Mouse (Mus musculus) heart, embryonic 11.5 days (tissue): ENCODE measurements at regions not wholly inside any gene's neighbourhood (a gene's known extent, or its start where the extent isn't known, plus 50 kb on each side); places are given as distances from the start of the nearest gene placed in this dataset.

ENCODE experiments used
- ATAC-seq: fragments of 200-750 bp; cut with Nextera tagmentation; replicated peaks from 2 replicates; pipeline ENCODE4 v1.8.0; 2017; ENCODE audit warnings: moderate library complexity; ENCODE audit not compliant: insufficient number of reproducible peaks, low FRiP score, low TSS enrichment
- H3K27ac ChIP-seq: fragments of 300-500 bp; sonication (generic); 2 replicates; pipeline ENCODE4 v1.5.1; 2014; ENCODE audit warnings: mild to moderate bottlenecking, low read depth, low read length
- H3K27me3 ChIP-seq: fragments of 300-500 bp; sonication (generic); 2 replicates; pipeline ENCODE4 v1.6.1; 2014; ENCODE audit warnings: mild to moderate bottlenecking, low read length, mixed read lengths; ENCODE audit not compliant: control insufficient read depth, insufficient read depth
- H3K36me3 ChIP-seq: fragments of 300-500 bp; sonication (generic); 2 replicates; pipeline ENCODE4 v1.6.1; 2014; ENCODE audit warnings: mild to moderate bottlenecking, low read length, moderate library complexity, mixed read lengths; ENCODE audit not compliant: control insufficient read depth, insufficient read depth
- H3K4me1 ChIP-seq: fragments of 300-500 bp; sonication (generic); 2 replicates; pipeline ENCODE4 v1.6.1; 2014; ENCODE audit warnings: low read length; ENCODE audit not compliant: control insufficient read depth, insufficient read depth
- H3K4me2 ChIP-seq: fragments of 300-500 bp; sonication (generic); 2 replicates; pipeline ENCODE4 v1.6.1; 2014; ENCODE audit warnings: mild to moderate bottlenecking, moderate library complexity
- H3K4me3 ChIP-seq: fragments of 300-500 bp; sonication (generic); 2 replicates; pipeline ENCODE4 v1.5.1; 2014; ENCODE audit warnings: low read depth, low read length
- H3K9ac ChIP-seq: fragments of 300-500 bp; sonication (generic); 2 replicates; pipeline ENCODE4 v1.6.1; 2014; ENCODE audit warnings: mild to moderate bottlenecking, low read depth, low read length, moderate library complexity
- H3K9me3 ChIP-seq: fragments of 300-500 bp; sonication (generic); replicated peaks from 2 replicates; pipeline ENCODE4 v1.6.1; 2016; ENCODE audit warnings: low read length; ENCODE audit not compliant: control insufficient read depth
- WGBS: fragments of 180-500 bp; shearing (Covaris S2); extraction: QIAGEN DNeasy Blood & Tissue Kit; methylation state at CpG from one replicate; pipeline ENCODE4 v1.1.7; 2014; ENCODE audit not compliant: insufficient replicate concordance; 5-methylcytosine and 5-hydroxymethylcytosine counted together

- Histone ChIP-seq H3K9me3 (0 out of 2 replicates have a peak, but pooled peaks cover 3% of the 10 kb centered on the region), H3K27ac (no peak overlapping the region), H3K4me1 (no peaks in the 10 kb centered on the region), H3K9ac (no peak overlapping the region), H3K4me2 (no peak overlapping the region), H3K4me3 (no peak overlapping the region), H3K36me3 (no peaks in the 10 kb centered on the region), H3K27me3 (no peaks in the 10 kb centered on the region)
- ATAC-seq, result no peak
- WGBS, result 83% methylated on average over 4 of the region's 4 CpGs
These were observed 443.0 kb upstream of the Fam19a5 start for GRCm38 (mm10) chr15:87101146-87101545.

DNA sequence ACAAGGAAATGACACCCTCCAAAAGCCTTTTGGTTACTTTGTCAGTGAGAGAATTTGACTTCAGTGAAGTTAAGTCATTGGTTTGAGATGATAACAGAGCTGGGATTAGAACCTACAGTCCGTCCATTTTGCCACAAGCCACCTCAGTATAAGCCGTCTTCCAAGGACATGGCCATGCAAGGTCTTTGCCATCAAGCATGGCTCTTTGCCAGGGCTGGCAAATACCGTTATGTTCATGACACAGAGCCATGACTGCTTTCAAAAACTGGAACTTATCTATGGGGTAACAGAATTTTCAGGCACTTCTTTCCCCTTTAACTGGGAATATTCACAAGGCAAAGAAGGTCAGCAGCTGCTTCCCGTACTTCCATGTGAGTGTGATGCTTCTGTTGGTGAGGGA, 441.9 kb upstream of the Fam19a5 start:
- Histone ChIP-seq H3K27ac (no peak overlapping the region), H3K4me3 (no peak overlapping the region), H3K4me1 (no peaks in the 10 kb centered on the region), H3K36me3 (no peaks in the 10 kb centered on the region), H3K9me3 (0 out of 2 replicates have a peak, but pooled peaks cover 3% of the 10 kb centered on the region), H3K4me2 (no peak overlapping the region), H3K9ac (no peak overlapping the region), H3K27me3 (no peaks in the 10 kb centered on the region)
- no peak for ATAC-seq
- WGBS, result 76% methylated on average over 4 of the region's 4 CpGs

GRCm38 (mm10) chr15:87105951-87106350, 438.1 kb upstream of the Fam19a5 start:
- Histone ChIP-seq H3K4me3 (no peak overlapping the region), H3K9me3 (0 out of 2 replicates have a peak, but pooled peaks cover 3% of the 10 kb centered on the region), H3K4me1 (no peaks in the 10 kb centered on the region), H3K27ac (no peak overlapping the region), H3K36me3 (no peaks in the 10 kb centered on the region), H3K27me3 (no peaks in the 10 kb centered on the region), H3K4me2 (no peak overlapping the region), H3K9ac (no peak overlapping the region)
- 78% methylated on average over 8 of the region's 8 CpGs for WGBS
- no peak for ATAC-seq

DNA sequence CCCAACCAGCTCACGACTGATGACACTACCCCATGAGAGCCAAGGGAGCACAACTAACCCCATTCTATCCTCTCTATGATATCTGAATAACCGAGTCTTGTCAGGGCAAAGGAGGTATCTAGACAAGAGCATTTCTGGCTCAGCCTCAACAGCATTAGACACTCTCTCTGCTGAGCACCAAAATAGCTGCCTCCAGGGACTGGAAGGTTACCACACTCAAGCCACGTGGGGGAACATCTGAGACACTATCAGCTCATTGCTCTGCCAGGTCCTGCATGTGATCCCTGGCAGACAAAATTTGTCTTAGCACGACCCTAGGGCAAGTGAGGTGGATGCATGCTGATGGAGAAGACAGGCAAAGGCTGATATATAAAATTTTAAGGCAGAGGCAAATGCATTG, 436.4 kb upstream of the Fam19a5 start:
- 0 out of 2 replicates have a peak, but pooled peaks cover 3% of the 10 kb centered on the region for H3K9me3 ChIP-seq
- no peak overlapping the region for H3K27ac ChIP-seq
- H3K9ac ChIP-seq, result no peak overlapping the region
- no peaks in the 10 kb centered on the region for H3K4me1 ChIP-seq
- 48% methylated on average over 4 of the region's 4 CpGs for WGBS
- no peak for ATAC-seq
- H3K36me3 ChIP-seq, result no peaks in the 10 kb centered on the region
- H3K27me3 ChIP-seq, result no peaks in the 10 kb centered on the region
- no peak overlapping the region for H3K4me3 ChIP-seq
- no peak overlapping the region for H3K4me2 ChIP-seq

- no peaks in the 10 kb centered on the region for H3K36me3 ChIP-seq
- no peaks in the 10 kb centered on the region for H3K4me1 ChIP-seq
- H3K9ac ChIP-seq, result no peak overlapping the region
- H3K27ac ChIP-seq, result no peak overlapping the region
- 0 out of 2 replicates have a peak, but pooled peaks cover 3% of the 10 kb centered on the region for H3K9me3 ChIP-seq
- no peaks in the 10 kb centered on the region for H3K27me3 ChIP-seq
- no peak for ATAC-seq
- no peak overlapping the region for H3K4me2 ChIP-seq
- no peak overlapping the region for H3K4me3 ChIP-seq
- 72% methylated on average over 7 of the region's 7 CpGs for WGBS
These were observed 435.7 kb upstream of the Fam19a5 start for GRCm38 (mm10) chr15:87108411-87108810.

GRCm38 (mm10) chr15:87122656-87123055, 421.4 kb upstream of the Fam19a5 start:
- H3K27me3 ChIP-seq, result no peaks in the 10 kb centered on the region
- H3K4me1 ChIP-seq, result no peaks in the 10 kb centered on the region
- H3K9me3 ChIP-seq, result no peaks in the 10 kb centered on the region
- no peak overlapping the region for H3K27ac ChIP-seq
- H3K4me2 ChIP-seq, result no peak overlapping the region
- no peak for ATAC-seq
- no peak overlapping the region for H3K4me3 ChIP-seq
- 22% methylated on average over 4 of the region's 4 CpGs for WGBS
- H3K36me3 ChIP-seq, result no peaks in the 10 kb centered on the region
- H3K9ac ChIP-seq, result no peak overlapping the region

- Histone ChIP-seq H3K4me1 (no peaks in the 10 kb centered on the region), H3K9ac (no peak overlapping the region), H3K4me3 (no peak overlapping the region), H3K4me2 (no peak overlapping the region), H3K27ac (no peak overlapping the region), H3K27me3 (no peaks in the 10 kb centered on the region), H3K36me3 (no peaks in the 10 kb centered on the region), H3K9me3 (no peaks in the 10 kb centered on the region)
- 66% methylated on average over 6 of the region's 6 CpGs for WGBS
- no peak for ATAC-seq
These were observed 418.5 kb upstream of the Fam19a5 start for GRCm38 (mm10) chr15:87125427-87126148.

GRCm38 (mm10) chr15:87138870-87139269, 405.2 kb upstream of the Fam19a5 start:
- no peak overlapping the region for H3K4me2 ChIP-seq
- H3K9ac ChIP-seq, result no peak overlapping the region
- H3K36me3 ChIP-seq, result no peaks in the 10 kb centered on the region
- H3K27ac ChIP-seq, result no peak overlapping the region
- H3K27me3 ChIP-seq, result no peaks in the 10 kb centered on the region
- no peak for ATAC-seq
- no peaks in the 10 kb centered on the region for H3K4me1 ChIP-seq
- H3K4me3 ChIP-seq, result no peak overlapping the region
- H3K9me3 ChIP-seq, result no peaks in the 10 kb centered on the region

DNA sequence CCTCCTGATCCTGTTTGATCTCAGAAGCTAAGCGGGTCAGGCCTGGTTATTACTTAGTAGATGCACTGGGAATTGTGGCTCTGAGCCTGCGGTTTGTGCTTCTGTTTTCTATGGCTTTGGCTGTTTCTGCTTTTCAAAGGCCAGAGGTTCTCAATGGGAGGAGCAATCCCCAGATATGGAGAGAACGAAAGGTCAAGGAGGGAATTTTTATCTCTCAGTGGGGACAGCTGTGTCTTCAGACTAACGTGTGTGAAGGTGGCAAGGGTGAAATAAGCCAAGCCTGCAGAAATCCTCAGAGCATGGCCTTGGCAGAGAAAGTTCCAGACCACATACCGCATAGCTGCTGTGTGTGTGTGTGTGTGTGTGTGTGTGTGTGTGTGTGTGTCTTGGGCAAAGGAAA, 375.0 kb upstream of the Fam19a5 start:
- no peak overlapping the region for H3K4me2 ChIP-seq
- no peaks in the 10 kb centered on the region for H3K36me3 ChIP-seq
- H3K4me1 ChIP-seq, result no peaks in the 10 kb centered on the region
- no peak overlapping the region for H3K4me3 ChIP-seq
- no peak for ATAC-seq
- H3K9ac ChIP-seq, result no peak overlapping the region
- no peaks in the 10 kb centered on the region for H3K9me3 ChIP-seq
- no peak overlapping the region for H3K27ac ChIP-seq
- 55% methylated on average over 5 of the region's 5 CpGs for WGBS
- no peaks in the 10 kb centered on the region for H3K27me3 ChIP-seq
